Mouse (Mus musculus): ENCODE data around the gene 9130409I23Rik. TPM values are rescaled to one million over a fixed set of nuclear protein-coding genes. Genes with fewer than 3 reads are reported as not detected.

The 9130409I23Rik gene
- polyA plus RNA-seq, 1 experiment = 0.05 TPM

- Histone ChIP-seq H3K4me1 (ENCODE audit: control insufficient read depth, insufficient read depth, low read length) (peaks cover 31% of the 10 kb centered on the region), H3K27ac (ENCODE audit: insufficient read depth, low read length) (peak overlapping the region; percentile 72), H3K27me3 (ENCODE audit: control insufficient read depth, insufficient read depth, low read length) (no peaks in the 10 kb centered on the region), H3K4me3 (replicated peaks; ENCODE audit: insufficient read depth, low read depth, low read length) (no peak overlapping the region)
- peak in 1 of 2 experiments; percentile 22 for DNase-seq
- 65% methylated on average over 4 of the region's 4 CpGs for WGBS
- TF ChIP-seq CTCF (IDR thresholded peaks at IDR 0.05; ENCODE audit: borderline replicate concordance, insufficient read depth, low read depth, low read length) = no peak
- 0 out of 2 replicates have a peak, but pooled peaks have one; percentile 6 for TF ChIP-seq POLR2A (IDR thresholded peaks at IDR 0.05; ENCODE audit: borderline replicate concordance, insufficient read depth, low read length)
Observed at GRCm38 (mm10) chr1:181010171-181010932, 40.7 kb upstream of the 9130409I23Rik start.

- TF ChIP-seq CTCF (IDR thresholded peaks at IDR 0.05; ENCODE audit: borderline replicate concordance, insufficient read depth, low read depth, low read length) = no peak
- no peak for TF ChIP-seq POLR2A (IDR thresholded peaks at IDR 0.05; ENCODE audit: borderline replicate concordance, insufficient read depth, low read length)
- 67% methylated on average over 5 of the region's 5 CpGs for WGBS
- Histone ChIP-seq H3K4me1 (ENCODE audit: control insufficient read depth, insufficient read depth, low read length) (peaks cover 38% of the 10 kb centered on the region), H3K27me3 (ENCODE audit: control insufficient read depth, insufficient read depth, low read length) (no peaks in the 10 kb centered on the region), H3K27ac (ENCODE audit: insufficient read depth, low read length) (no peak overlapping the region), H3K4me3 (replicated peaks; ENCODE audit: insufficient read depth, low read depth, low read length) (no peak overlapping the region)
- peak in 1 of 2 experiments; percentile 7 for DNase-seq
Observed at GRCm38 (mm10) chr1:181011601-181012000, 39.4 kb upstream of the 9130409I23Rik start.

- Histone ChIP-seq H3K27me3 (ENCODE audit: control insufficient read depth, insufficient read depth, low read length) (no peaks in the 10 kb centered on the region), H3K4me3 (replicated peaks; ENCODE audit: insufficient read depth, low read depth, low read length) (no peak overlapping the region), H3K27ac (ENCODE audit: insufficient read depth, low read length) (no peak overlapping the region), H3K4me1 (ENCODE audit: control insufficient read depth, insufficient read depth, low read length) (peaks cover 38% of the 10 kb centered on the region)
- WGBS = 96% methylated on average over 3 of the region's 3 CpGs
- peak in 1 of 2 experiments; percentile 4 for DNase-seq
- TF ChIP-seq POLR2A (IDR thresholded peaks at IDR 0.05; ENCODE audit: borderline replicate concordance, insufficient read depth, low read length) = no peak
- TF ChIP-seq CTCF (IDR thresholded peaks at IDR 0.05; ENCODE audit: borderline replicate concordance, insufficient read depth, low read depth, low read length) = no peak
Observed at GRCm38 (mm10) chr1:181012416-181012815, 38.6 kb upstream of the 9130409I23Rik start.

GRCm38 (mm10) chr1:181013446-181013845 lies 37.6 kb upstream of the 9130409I23Rik start:
- H3K4me1 ChIP-seq (ENCODE audit: control insufficient read depth, insufficient read depth, low read length) = peaks cover 42% of the 10 kb centered on the region
- H3K27ac ChIP-seq (ENCODE audit: insufficient read depth, low read length) = no peak overlapping the region
- peak in 1 of 2 experiments; percentile 3 for DNase-seq
- 87% methylated on average over 6 of the region's 6 CpGs for WGBS
- no peak overlapping the region for H3K4me3 ChIP-seq (replicated peaks; ENCODE audit: insufficient read depth, low read depth, low read length)
- no peaks in the 10 kb centered on the region for H3K27me3 ChIP-seq (ENCODE audit: control insufficient read depth, insufficient read depth, low read length)
- TF ChIP-seq CTCF (IDR thresholded peaks at IDR 0.05; ENCODE audit: borderline replicate concordance, insufficient read depth, low read depth, low read length) = no peak
- TF ChIP-seq POLR2A (IDR thresholded peaks at IDR 0.05; ENCODE audit: borderline replicate concordance, insufficient read depth, low read length) = no peak

GRCm38 (mm10) chr1:181014731-181015500 lies 36.1 kb upstream of the 9130409I23Rik start:
- no peaks in the 10 kb centered on the region for H3K27me3 ChIP-seq (ENCODE audit: control insufficient read depth, insufficient read depth, low read length)
- no peak for TF ChIP-seq CTCF (IDR thresholded peaks at IDR 0.05; ENCODE audit: borderline replicate concordance, insufficient read depth, low read depth, low read length)
- no peak for TF ChIP-seq POLR2A (IDR thresholded peaks at IDR 0.05; ENCODE audit: borderline replicate concordance, insufficient read depth, low read length)
- DNase-seq = peak; percentile 53 to 62
- 36% methylated on average over 6 of the region's 6 CpGs for WGBS
- peaks cover 35% of the 10 kb centered on the region for H3K4me1 ChIP-seq (ENCODE audit: control insufficient read depth, insufficient read depth, low read length)
- H3K4me3 ChIP-seq (replicated peaks; ENCODE audit: insufficient read depth, low read depth, low read length) = no peak overlapping the region
- H3K27ac ChIP-seq (ENCODE audit: insufficient read depth, low read length) = 0 out of 2 replicates have a peak overlapping the region, but pooled peaks have one; percentile 12

GRCm38 (mm10) chr1:181015558-181015957 lies 35.5 kb upstream of the 9130409I23Rik start:
- TF ChIP-seq POLR2A (IDR thresholded peaks at IDR 0.05; ENCODE audit: borderline replicate concordance, insufficient read depth, low read length) (no peak), CTCF (IDR thresholded peaks at IDR 0.05; ENCODE audit: borderline replicate concordance, insufficient read depth, low read depth, low read length) (no peak)
- Histone ChIP-seq H3K4me3 (replicated peaks; ENCODE audit: insufficient read depth, low read depth, low read length) (no peak overlapping the region), H3K27me3 (ENCODE audit: control insufficient read depth, insufficient read depth, low read length) (no peaks in the 10 kb centered on the region), H3K27ac (ENCODE audit: insufficient read depth, low read length) (peak overlapping the region; percentile 49; the same call in 1 of the 2 replicates), H3K4me1 (ENCODE audit: control insufficient read depth, insufficient read depth, low read length) (peaks cover 28% of the 10 kb centered on the region)
- peak; percentile 46 to 52 for DNase-seq

GRCm38 (mm10) chr1:181016045-181016444 lies 35.0 kb upstream of the 9130409I23Rik start:
- H3K4me3 ChIP-seq (replicated peaks; ENCODE audit: insufficient read depth, low read depth, low read length) = peak overlapping the region; percentile 3
- WGBS = 76% methylated on average over 4 of the region's 4 CpGs
- peak overlapping the region; percentile 49; the same call in 1 of the 2 replicates for H3K27ac ChIP-seq (ENCODE audit: insufficient read depth, low read length)

More at GRCm38 (mm10) chr1:181016045-181016444, 35.0 kb upstream of the 9130409I23Rik start:
- Histone ChIP-seq H3K27me3 (ENCODE audit: control insufficient read depth, insufficient read depth, low read length) (no peaks in the 10 kb centered on the region), H3K4me1 (ENCODE audit: control insufficient read depth, insufficient read depth, low read length) (peaks cover 25% of the 10 kb centered on the region)
- TF ChIP-seq CTCF (IDR thresholded peaks at IDR 0.05; ENCODE audit: borderline replicate concordance, insufficient read depth, low read depth, low read length) (no peak), POLR2A (IDR thresholded peaks at IDR 0.05; ENCODE audit: borderline replicate concordance, insufficient read depth, low read length) (no peak)
- DNase-seq = no peak
